Mouse (Mus musculus) frontal cortex, postnatal 36 days (tissue): Measurements from ENCODE around the gene Rsph3b.

Source experiments
- DNase-seq, 2 experiments: peaks; one replicate each; pipeline ENCODE4 v3.0.0; 2022; ENCODE audit warnings: low spot score in 2 of 2

Rsph3b gene

DNA sequence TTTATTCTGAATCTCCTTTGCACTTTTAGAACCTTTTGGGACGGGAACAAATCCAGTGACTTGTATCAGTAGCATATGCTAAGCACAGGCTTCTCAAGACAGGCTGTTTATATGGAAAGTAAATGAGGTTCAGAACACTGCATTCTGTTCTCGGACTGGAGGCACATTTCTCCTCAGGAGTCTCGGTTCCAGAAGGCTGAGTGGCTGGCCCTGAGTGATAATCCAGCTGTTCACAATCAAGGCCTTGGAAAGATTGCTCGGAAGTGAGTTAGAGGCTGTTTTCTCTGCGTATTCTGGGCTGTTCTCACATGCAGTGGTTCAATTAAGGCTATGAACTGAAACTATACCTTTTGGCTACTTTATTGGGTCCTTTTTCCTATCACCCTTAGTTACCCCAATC lies 82.9 kb downstream of the Rsph3b start:
- no peak for DNase-seq

DNA sequence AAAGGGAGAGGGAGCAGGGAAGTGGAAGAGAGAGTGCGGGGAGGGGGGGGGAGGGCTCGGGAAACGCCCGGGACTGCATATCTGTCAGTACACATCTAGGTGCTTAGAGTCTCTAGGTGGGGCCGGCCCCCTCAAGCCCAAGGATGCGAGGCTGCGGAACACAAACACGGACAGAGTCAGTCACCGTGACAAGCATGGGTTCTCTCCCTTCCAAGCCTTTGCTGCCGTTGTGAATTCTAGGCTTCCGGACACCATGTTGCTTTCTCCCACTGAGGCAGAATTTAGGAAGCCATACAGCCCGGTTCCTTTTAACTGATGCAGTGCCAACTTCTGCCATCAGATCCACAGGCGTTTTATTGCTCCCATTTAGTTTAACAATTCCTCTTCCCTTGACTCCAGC lies 83.6 kb downstream of the Rsph3b start:
- DNase-seq = no peak

DNA sequence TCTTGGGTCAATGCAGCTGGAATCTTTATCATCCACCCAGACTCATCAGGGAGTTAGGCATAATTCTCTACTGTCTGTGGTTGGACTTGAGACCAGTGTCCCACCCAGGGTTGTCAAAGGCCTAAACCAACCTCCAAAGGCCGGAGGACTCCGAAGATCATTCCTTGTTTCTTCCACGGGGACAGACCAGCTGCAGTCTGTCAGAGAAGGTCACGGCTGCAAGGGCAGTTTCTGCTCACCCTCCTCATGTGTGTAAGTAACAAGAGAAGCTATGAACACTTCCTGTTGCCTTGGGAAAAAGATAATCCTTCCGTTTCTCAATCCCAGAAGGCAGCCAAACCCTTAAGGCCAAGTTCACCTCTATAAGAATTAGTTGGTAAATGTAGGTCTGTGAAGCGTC lies 85.0 kb downstream of the Rsph3b start:
- DNase-seq = no peak

DNA sequence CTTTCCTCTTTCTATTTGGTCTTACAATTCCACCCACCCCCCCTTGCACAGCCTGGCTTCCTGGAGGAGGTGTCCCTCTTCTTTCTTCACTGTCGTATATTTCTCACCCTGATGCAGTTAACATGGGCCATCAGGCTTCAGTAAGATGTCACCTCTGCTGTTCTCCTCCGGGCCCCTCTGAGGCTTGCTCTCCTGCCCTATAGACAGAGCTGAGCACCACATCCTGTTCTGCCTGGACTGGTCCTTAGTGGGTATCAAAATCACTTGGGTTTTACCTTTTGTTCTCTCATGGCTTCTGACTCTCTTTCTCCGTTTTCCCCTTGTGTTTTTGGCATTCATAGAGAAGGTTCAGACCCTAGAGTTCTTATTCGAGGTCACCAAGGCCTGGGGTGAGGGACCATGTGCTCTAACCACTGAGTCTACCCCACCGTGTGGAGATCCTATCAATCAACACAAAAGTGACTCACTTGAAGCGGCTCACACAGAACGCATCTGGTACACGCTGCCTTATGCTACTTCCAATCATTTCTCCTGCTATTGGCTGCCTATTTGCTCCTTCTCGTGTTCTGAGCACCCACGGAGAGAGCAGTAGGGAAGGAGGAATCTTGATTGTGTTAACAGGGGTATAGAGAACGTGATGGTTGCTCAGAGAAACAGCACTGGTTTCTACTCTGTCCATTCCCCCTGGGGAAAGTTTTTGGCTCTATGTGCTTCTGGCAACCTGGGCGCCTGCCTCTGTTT lies 86.3 kb downstream of the Rsph3b start:
- DNase-seq = no peak

DNA sequence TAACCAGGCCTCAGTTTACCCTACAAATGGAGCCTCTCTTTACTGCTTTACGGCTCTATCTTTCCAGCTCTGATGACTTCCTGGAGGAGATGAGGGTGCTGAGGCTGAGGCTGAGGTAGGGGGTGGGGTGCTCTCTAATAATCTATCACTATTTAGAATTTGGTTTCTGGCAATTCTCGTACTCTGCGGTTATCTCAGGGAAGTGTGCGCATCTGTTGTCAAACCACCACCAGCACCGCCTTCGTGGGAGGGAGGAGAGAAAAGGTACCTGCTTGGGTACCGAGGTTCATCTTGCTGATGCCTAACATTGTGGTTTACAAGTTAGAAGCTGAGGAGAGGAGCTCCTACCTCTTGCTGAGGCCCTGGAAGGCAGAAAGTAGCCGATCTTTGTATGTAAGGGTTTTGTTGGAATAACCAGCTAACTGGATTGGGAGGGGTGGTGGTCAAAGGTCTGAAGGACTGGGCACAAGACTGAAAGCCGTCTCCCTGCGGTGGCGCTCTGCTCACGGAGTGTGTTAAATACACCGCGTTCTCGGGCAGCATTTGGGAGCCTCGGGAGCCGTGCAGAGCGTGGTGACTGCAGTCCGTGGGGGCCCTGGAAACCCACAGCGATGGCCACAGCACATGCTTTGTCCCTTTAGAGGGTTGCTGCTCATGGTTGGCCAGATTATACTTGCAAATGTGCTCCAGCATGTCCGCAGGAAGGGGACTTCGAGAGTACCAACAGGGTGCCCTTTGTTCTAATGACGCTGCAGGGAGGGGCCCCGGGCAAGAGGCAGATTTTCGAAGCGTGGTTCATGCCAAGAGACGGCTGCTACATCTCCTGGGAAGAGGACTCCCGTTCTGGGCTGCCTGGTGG lies 87.1 kb downstream of the Rsph3b start:
- peak; percentile 64 to 67 for DNase-seq

DNA sequence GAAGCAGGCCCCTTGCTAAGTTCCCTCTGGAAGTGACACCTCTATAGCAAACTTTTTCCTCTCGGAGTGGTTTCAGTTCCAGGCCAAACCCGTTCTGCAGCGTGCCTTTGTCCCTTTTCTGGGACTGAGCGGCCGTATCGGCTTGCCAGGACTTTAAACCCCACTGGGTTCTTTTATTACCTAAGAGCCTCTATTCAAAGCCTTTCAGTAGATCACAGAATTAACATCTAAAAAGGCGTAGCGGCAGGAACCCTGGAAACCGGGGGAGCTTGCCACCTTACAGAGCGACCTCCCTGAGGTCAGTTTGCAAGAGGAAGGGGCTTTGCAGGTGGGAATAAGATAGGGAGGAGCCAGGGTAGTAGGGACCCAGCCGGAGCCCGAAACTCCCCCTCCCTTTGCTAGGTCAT lies 88.0 kb downstream of the Rsph3b start:
- DNase-seq = peak in 1 of 2 experiments; percentile 11

DNA sequence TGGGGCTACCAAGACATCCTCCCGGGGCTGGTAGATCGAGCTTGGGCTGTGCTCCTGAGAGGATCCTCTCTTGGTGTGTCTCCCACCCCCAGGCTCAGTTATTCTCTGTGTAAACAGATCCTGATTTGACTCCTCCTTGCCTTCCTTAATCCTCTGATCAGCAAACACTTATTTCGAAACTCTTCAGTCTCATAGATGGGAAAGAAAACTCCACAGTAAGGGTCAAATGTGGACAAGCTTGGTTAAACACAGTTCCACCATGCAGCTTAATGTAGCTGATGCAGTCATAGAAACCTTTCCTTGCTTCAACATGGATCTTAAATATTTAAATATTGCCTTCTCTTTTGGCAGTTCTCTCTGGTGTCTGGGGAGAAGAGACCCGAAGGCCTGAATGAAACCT lies 88.4 kb downstream of the Rsph3b start:
- no peak for DNase-seq
